Mouse (Mus musculus): Measurements from ENCODE around the gene Disc1.

GRCm38 (mm10) chr8:125068146-125068905 is 14.3 kb downstream of the Disc1 start:
- TF ChIP-seq MYOG (IDR thresholded peaks at IDR 0.05; ENCODE audit: control insufficient read depth, extremely low read depth, insufficient read length), result no peak
- TF ChIP-seq CTCF (IDR thresholded peaks at IDR 0.05; ENCODE audit: control insufficient read depth, insufficient read depth, insufficient read length), result no peak
